Mouse (Mus musculus) spleen, adult 2 months (tissue): ENCODE data around the gene Cd300e. TPM values are rescaled to one million over a fixed set of nuclear protein-coding genes. Genes with fewer than 3 reads are reported as not detected.

Experiments used
- DNase-seq, 2 experiments: peaks; one replicate each; pipeline versions ENCODE4 v3.0.0 to v3.0.0-alpha.2; 2012 to 2021; ENCODE audit warnings: low spot score in 2 of 2, low read depth in 1 of 2
- H3K27ac ChIP-seq: fragments of 200-500 bp; 2 replicates; pipeline ENCODE4 v1.5.1; 2012; ENCODE audit warnings: low read length, inconsistent platforms; ENCODE audit not compliant: insufficient read depth
- H3K27me3 ChIP-seq: fragments of 200-500 bp; 2 replicates; pipeline ENCODE4 v1.6.1; 2012; ENCODE audit warnings: mild to moderate bottlenecking, moderate library complexity, low read length, inconsistent platforms; ENCODE audit not compliant: control insufficient read depth, insufficient read depth
- H3K36me3 ChIP-seq: fragments of 200-500 bp; 2 replicates; pipeline ENCODE4 v1.6.1; 2012; ENCODE audit warnings: mild to moderate bottlenecking, low read length, inconsistent platforms; ENCODE audit not compliant: control insufficient read depth, insufficient read depth
- H3K4me1 ChIP-seq: fragments of 200-500 bp; 2 replicates; pipeline ENCODE4 v1.6.1; 2011; ENCODE audit warnings: inconsistent platforms; ENCODE audit not compliant: control insufficient read depth, insufficient read depth, insufficient read length
- H3K4me3 ChIP-seq: fragments of 200-500 bp; 2 replicates; pipeline ENCODE4 v1.5.1; 2011; ENCODE audit warnings: mild to moderate bottlenecking, inconsistent platforms; ENCODE audit not compliant: insufficient read depth, insufficient read length; ENCODE audit errors: extremely low read depth
- CTCF ChIP-seq: fragments of 200-500 bp; IDR thresholded peaks from 2 replicates; pipeline ENCODE4 v1.5.1; 2011; ENCODE audit warnings: mild to moderate bottlenecking, inconsistent platforms; ENCODE audit not compliant: insufficient read depth, insufficient read length, insufficient replicate concordance; ENCODE audit errors: extremely low read depth
- POLR2A ChIP-seq: fragments of 200-500 bp; IDR thresholded peaks from 2 replicates; pipeline ENCODE4 v1.6.1; 2011; ENCODE audit warnings: low read depth, low read length, inconsistent platforms
- WGBS: fragments of 180-500 bp; shearing (Covaris S2); methylation state at CpG from one replicate; pipeline ENCODE4 v1.1.7; 2018; 5-methylcytosine and 5-hydroxymethylcytosine counted together
- polyA plus RNA-seq: library from polyadenylated mRNA; depleted of rRNA; stranded (reverse); fragments of >200 nt; gene quantifications from 2 replicates; pipeline ENCODE4 v1.2.3, GENCODE M21; 2012

Cd300e gene
- polyA plus RNA-seq, 1 experiment = 4.7 TPM

GRCm38 (mm10) chr11:115083376-115084139, 21.6 kb upstream of the Cd300e start:
- Histone ChIP-seq H3K27ac (no peak overlapping the region), H3K27me3 (no peaks in the 10 kb centered on the region), H3K4me1 (no peaks in the 10 kb centered on the region), H3K36me3 (no peaks in the 10 kb centered on the region), H3K4me3 (no peak overlapping the region)
- peak; percentile 39 to 62 for DNase-seq
- WGBS = 35% methylated on average over 18 of the region's 18 CpGs
- TF ChIP-seq POLR2A = no peak
- TF ChIP-seq CTCF = peak; percentile 90; the same call in 1 of the 2 replicates

GRCm38 (mm10) chr11:115082196-115082595, 20.2 kb upstream of the Cd300e start:
- Histone ChIP-seq H3K27me3 (no peaks in the 10 kb centered on the region), H3K4me3 (no peak overlapping the region), H3K4me1 (no peaks in the 10 kb centered on the region), H3K36me3 (no peaks in the 10 kb centered on the region), H3K27ac (no peak overlapping the region)
- 75% methylated on average over 6 of the region's 6 CpGs for WGBS
- DNase-seq = no peak
- no peak for TF ChIP-seq CTCF
- no peak for TF ChIP-seq POLR2A

- WGBS = 59% methylated on average over 3 of the region's 3 CpGs
- Histone ChIP-seq H3K27me3 (no peaks in the 10 kb centered on the region), H3K36me3 (no peaks in the 10 kb centered on the region), H3K4me1 (no peaks in the 10 kb centered on the region), H3K4me3 (no peak overlapping the region), H3K27ac (no peak overlapping the region)
- DNase-seq = no peak
- TF ChIP-seq POLR2A = no peak
- no peak for TF ChIP-seq CTCF
These were observed 19.4 kb upstream of the Cd300e start for GRCm38 (mm10) chr11:115081373-115081772.

GRCm38 (mm10) chr11:115080886-115081285, 18.9 kb upstream of the Cd300e start:
- H3K27me3 ChIP-seq = no peaks in the 10 kb centered on the region
- 28% methylated on average over 13 of the region's 13 CpGs for WGBS
- TF ChIP-seq CTCF (peak; percentile 68; the same call in 1 of the 2 replicates), POLR2A (no peak)
- H3K4me1 ChIP-seq = no peaks in the 10 kb centered on the region
- H3K27ac ChIP-seq = no peak overlapping the region
- H3K36me3 ChIP-seq = no peaks in the 10 kb centered on the region
- peak; percentile 35 to 37 for DNase-seq
- H3K4me3 ChIP-seq = no peak overlapping the region

GRCm38 (mm10) chr11:115078680-115079079, 16.7 kb upstream of the Cd300e start:
- no peak for TF ChIP-seq POLR2A
- TF ChIP-seq CTCF = no peak
- WGBS = 72% methylated on average over 5 of the region's 5 CpGs
- no peak overlapping the region for H3K4me3 ChIP-seq
- H3K36me3 ChIP-seq = no peaks in the 10 kb centered on the region
- H3K27ac ChIP-seq = no peak overlapping the region
- DNase-seq = no peak
- no peaks in the 10 kb centered on the region for H3K27me3 ChIP-seq
- H3K4me1 ChIP-seq = no peaks in the 10 kb centered on the region

GRCm38 (mm10) chr11:115077436-115077835, 15.5 kb upstream of the Cd300e start:
- Histone ChIP-seq H3K27ac (no peak overlapping the region), H3K27me3 (no peaks in the 10 kb centered on the region), H3K4me1 (no peaks in the 10 kb centered on the region), H3K4me3 (no peak overlapping the region), H3K36me3 (no peaks in the 10 kb centered on the region)
- WGBS = 94% methylated on average over 1 of the region's 1 CpGs
- TF ChIP-seq CTCF = no peak
- TF ChIP-seq POLR2A = no peak
- DNase-seq = no peak

- no peaks in the 10 kb centered on the region; the same call in 1 of the 2 replicates for H3K4me1 ChIP-seq
- no peak overlapping the region for H3K27ac ChIP-seq
- H3K27me3 ChIP-seq = no peaks in the 10 kb centered on the region
- WGBS = 74% methylated on average over 5 of the region's 5 CpGs
- H3K36me3 ChIP-seq = no peaks in the 10 kb centered on the region
- H3K4me3 ChIP-seq = no peak overlapping the region
- DNase-seq = no peak
- TF ChIP-seq CTCF (no peak), POLR2A (no peak)
These were observed 13.9 kb upstream of the Cd300e start for GRCm38 (mm10) chr11:115075859-115076258.
